Mouse (Mus musculus) macrophage (primary cell): ENCODE measurements around the gene Exoc3l2. TPM values are rescaled to one million over a fixed set of nuclear protein-coding genes. Genes with fewer than 3 reads are reported as not detected.

Source experiments
- H3K27ac ChIP-seq: fragments of 350-480 bp; formaldehyde crosslinking; 2 replicates; pipeline ENCODE4 v1.9.0; 2021
- H3K36me3 ChIP-seq: fragments of 350-480 bp; formaldehyde crosslinking; 2 replicates; pipeline ENCODE4 v1.9.0; 2021; ENCODE audit errors: inconsistent target
- H3K4me3 ChIP-seq: fragments of 350-480 bp; formaldehyde crosslinking; 2 replicates; pipeline ENCODE4 v1.9.0; 2021; ENCODE audit errors: inconsistent target
- H3K79me2 ChIP-seq: fragments of 350-480 bp; formaldehyde crosslinking; 2 replicates; pipeline ENCODE4 v1.9.0; 2021; ENCODE audit errors: inconsistent target
- WGBS: methylation state at CpG from one replicate; pipeline ENCODE4 v1.1.7; 2026; ENCODE audit warnings: inconsistent platforms; ENCODE audit not compliant: missing documents; 5-methylcytosine and 5-hydroxymethylcytosine counted together
- polyA plus RNA-seq: library from polyadenylated mRNA; stranded (reverse); fragments of 250-400 nt; gene quantifications from 3 replicates; pipeline ENCODE4 v1.2.4, GENCODE M21; 2018; ENCODE audit warnings: inconsistent platforms

Exoc3l2 gene
- polyA plus RNA-seq, 1 experiment from 2014 or later = not detected

DNA sequence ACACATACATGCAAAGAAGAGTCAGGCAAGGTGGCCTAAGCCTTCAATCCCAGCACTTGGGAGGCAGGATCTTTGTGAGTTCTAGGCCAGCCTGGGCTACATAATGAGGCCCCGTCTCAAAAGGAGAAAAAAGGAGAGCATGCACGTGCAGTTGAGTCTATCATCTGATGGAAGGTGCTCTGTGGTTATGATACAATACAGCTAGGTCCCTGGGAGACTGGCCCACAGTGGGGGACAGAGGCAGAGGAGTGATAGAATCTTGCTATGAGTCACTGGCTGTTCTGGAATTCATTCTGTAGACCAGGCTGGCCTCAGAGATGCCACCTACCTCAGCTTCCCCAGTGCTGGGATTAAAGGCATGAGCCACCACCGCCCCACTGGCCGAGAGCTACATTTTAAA is 688 bp upstream of the Exoc3l2 start:
- Histone ChIP-seq H3K79me2 (peaks cover 9% of the 10 kb centered on the region; the same call in 1 of the 2 replicates), H3K27ac (no peak overlapping the region), H3K4me3 (no peak overlapping the region), H3K36me3 (no peaks in the 10 kb centered on the region)
- WGBS = 85% methylated on average over 4 of the region's 4 CpGs

- H3K27ac ChIP-seq = no peak overlapping the region
- no peaks in the 10 kb centered on the region for H3K79me2 ChIP-seq
- 90% methylated on average over 22 of the region's 22 CpGs for WGBS
- H3K36me3 ChIP-seq = no peaks in the 10 kb centered on the region
- no peak overlapping the region for H3K4me3 ChIP-seq
Measured at GRCm38 (mm10) chr7:19464367-19465307, 1.5 kb downstream of the Exoc3l2 start.

- no peak overlapping the region for H3K4me3 ChIP-seq
- no peaks in the 10 kb centered on the region for H3K79me2 ChIP-seq
- no peak overlapping the region for H3K27ac ChIP-seq
- 82% methylated on average over 5 of the region's 5 CpGs for WGBS
- no peaks in the 10 kb centered on the region for H3K36me3 ChIP-seq
Measured at GRCm38 (mm10) chr7:19466602-19467145, 3.5 kb downstream of the Exoc3l2 start.

GRCm38 (mm10) chr7:19467638-19468037 is 4.5 kb downstream of the Exoc3l2 start:
- Histone ChIP-seq H3K27ac (no peak overlapping the region), H3K79me2 (no peaks in the 10 kb centered on the region), H3K36me3 (no peaks in the 10 kb centered on the region), H3K4me3 (no peak overlapping the region)
- 71% methylated on average over 6 of the region's 6 CpGs for WGBS

GRCm38 (mm10) chr7:19468279-19468678 is 5.1 kb downstream of the Exoc3l2 start:
- no peaks in the 10 kb centered on the region for H3K36me3 ChIP-seq
- no peak overlapping the region for H3K27ac ChIP-seq
- no peak overlapping the region for H3K4me3 ChIP-seq
- whole genome bisulfite sequencing = 34% methylated on average over 12 of the region's 12 CpGs
- H3K79me2 ChIP-seq = no peaks in the 10 kb centered on the region

DNA sequence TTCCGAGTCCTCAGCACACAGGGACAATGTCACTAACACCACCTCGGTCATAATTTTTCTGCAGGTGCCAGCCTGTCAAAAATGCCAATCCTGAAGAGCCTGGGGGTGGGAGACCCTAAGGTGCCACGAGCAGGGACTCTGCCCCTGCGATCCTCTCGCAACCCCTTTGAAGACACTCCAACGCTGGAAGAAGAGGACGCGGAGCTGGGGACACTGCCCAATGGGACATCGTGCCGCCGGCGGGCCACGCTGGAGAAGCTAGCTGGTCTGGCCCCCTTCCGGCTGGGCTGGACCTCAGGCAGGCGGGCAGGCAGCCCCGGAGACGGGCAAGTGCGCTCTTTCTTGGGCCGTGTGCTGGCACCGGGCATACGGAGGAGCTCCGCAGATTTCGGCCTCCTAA is 6.3 kb downstream of the Exoc3l2 start:
- Histone ChIP-seq H3K27ac (no peak overlapping the region), H3K79me2 (no peaks in the 10 kb centered on the region), H3K36me3 (no peaks in the 10 kb centered on the region), H3K4me3 (no peak overlapping the region)
- 97% methylated on average over 14 of the region's 23 CpGs for WGBS

- Histone ChIP-seq H3K27ac (no peak overlapping the region), H3K4me3 (no peak overlapping the region), H3K79me2 (no peaks in the 10 kb centered on the region), H3K36me3 (no peaks in the 10 kb centered on the region)
- WGBS = 87% methylated on average over 13 of the region's 14 CpGs
Measured at GRCm38 (mm10) chr7:19470308-19470707, 7.2 kb downstream of the Exoc3l2 start.

GRCm38 (mm10) chr7:19472403-19472802 is 9.3 kb downstream of the Exoc3l2 start:
- 6% methylated on average over 4 of the region's 4 CpGs for WGBS

GRCm38 (mm10) chr7:19473875-19474443 is 10.8 kb downstream of the Exoc3l2 start:
- H3K27ac ChIP-seq = no peak overlapping the region
- no peaks in the 10 kb centered on the region for H3K79me2 ChIP-seq
- no peak overlapping the region; the same call in 1 of the 2 replicates for H3K4me3 ChIP-seq
- no peaks in the 10 kb centered on the region for H3K36me3 ChIP-seq
- under 1% methylated on average over 79 of the region's 89 CpGs for WGBS

More at GRCm38 (mm10) chr7:19472403-19472802, 9.3 kb downstream of the Exoc3l2 start:
- Histone ChIP-seq H3K4me3 (no peak overlapping the region), H3K79me2 (no peaks in the 10 kb centered on the region), H3K36me3 (no peaks in the 10 kb centered on the region), H3K27ac (no peak overlapping the region)

DNA sequence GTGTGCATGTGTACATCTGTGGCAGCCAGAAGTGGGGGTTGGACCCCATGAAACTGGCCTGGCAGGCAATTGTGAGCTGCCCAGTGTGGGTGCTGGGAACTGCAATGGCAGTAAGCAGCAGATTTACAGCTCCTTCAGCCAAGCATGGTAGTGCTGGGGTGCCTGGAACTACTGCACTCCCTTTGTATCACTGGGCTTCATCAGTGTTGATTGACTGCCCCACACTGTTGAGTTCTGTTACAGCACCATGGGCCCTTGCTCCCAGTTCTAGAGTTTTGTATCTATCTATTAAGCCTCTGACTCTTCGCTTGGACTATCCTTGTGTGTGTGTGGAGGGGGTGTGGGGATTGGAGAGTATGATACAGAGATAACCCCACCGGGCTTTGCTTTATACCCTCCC is 14.0 kb downstream of the Exoc3l2 start:
- H3K4me3 ChIP-seq = no peak overlapping the region
- H3K27ac ChIP-seq = no peak overlapping the region
- no peaks in the 10 kb centered on the region for H3K79me2 ChIP-seq
- H3K36me3 ChIP-seq = no peaks in the 10 kb centered on the region
- WGBS = 85% methylated on average over 2 of the region's 2 CpGs

DNA sequence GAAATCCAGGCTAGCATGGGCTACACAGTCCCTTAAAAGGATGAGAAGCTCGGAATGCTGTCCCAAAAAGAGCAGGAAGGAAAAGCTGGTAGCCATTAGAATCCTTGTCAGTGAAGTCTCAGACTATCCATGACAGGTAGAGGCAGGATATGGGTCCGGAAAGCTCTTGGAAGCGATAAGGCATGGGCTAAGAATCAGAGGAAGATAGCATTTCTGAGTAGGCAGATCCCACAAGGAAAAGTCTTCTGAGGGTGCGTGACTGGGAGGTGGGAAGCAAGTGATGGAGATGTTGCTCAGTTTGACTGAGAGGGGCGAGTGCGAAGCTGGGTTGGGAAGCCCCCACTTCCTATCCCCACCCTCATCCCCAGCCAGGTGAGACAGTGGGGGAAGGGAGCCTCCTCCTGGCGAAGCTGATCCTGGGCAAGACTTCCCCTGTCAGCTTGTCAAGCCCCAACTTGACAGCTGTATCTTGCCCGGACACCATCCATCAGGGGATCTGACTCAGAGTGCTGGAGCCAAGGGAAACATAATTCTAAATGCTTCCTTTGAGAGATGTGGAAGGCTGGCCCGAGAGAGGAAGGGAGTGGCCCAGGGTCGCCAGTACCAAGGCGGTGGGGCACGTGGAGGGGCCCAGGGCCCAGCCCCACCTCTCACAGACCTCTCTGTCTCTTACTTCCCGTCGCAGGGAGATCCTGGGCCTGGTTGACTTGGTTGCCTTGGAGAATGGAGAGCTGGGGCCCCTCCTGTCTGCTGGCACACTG is 14.7 kb downstream of the Exoc3l2 start:
- Histone ChIP-seq H3K27ac (no peak overlapping the region), H3K36me3 (no peaks in the 10 kb centered on the region), H3K79me2 (no peaks in the 10 kb centered on the region), H3K4me3 (no peak overlapping the region)
- 67% methylated on average over 14 of the region's 14 CpGs for WGBS

- no peaks in the 10 kb centered on the region for H3K79me2 ChIP-seq
- no peak overlapping the region for H3K4me3 ChIP-seq
- H3K36me3 ChIP-seq = no peaks in the 10 kb centered on the region
- 89% methylated on average over 8 of the region's 8 CpGs for WGBS
- H3K27ac ChIP-seq = no peak overlapping the region
Measured at GRCm38 (mm10) chr7:19483281-19483680, 20.1 kb downstream of the Exoc3l2 start.

DNA sequence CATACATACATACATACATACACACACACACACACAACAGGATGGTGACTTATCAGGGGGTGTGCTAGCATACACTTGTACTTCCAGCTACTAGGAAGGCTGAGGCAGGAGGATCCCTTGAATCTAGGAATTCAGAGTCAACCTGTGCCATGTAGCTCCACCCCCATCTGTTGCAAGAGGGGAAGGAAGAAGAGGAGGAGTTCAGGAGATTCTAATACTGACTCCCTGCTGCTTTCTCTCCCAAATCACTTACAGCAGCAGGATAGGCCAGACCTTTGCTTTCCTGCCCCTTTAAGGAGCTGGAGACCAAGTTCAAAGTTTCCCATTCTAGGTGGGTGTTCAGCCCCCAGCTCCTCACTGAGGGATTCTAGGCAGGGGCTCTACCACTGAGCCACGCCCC is 22.4 kb downstream of the Exoc3l2 start:
- no peak overlapping the region for H3K4me3 ChIP-seq
- 100% methylated on average over 1 of the region's 1 CpGs for WGBS
- H3K36me3 ChIP-seq = no peaks in the 10 kb centered on the region
- no peaks in the 10 kb centered on the region for H3K79me2 ChIP-seq
- H3K27ac ChIP-seq = no peak overlapping the region

DNA sequence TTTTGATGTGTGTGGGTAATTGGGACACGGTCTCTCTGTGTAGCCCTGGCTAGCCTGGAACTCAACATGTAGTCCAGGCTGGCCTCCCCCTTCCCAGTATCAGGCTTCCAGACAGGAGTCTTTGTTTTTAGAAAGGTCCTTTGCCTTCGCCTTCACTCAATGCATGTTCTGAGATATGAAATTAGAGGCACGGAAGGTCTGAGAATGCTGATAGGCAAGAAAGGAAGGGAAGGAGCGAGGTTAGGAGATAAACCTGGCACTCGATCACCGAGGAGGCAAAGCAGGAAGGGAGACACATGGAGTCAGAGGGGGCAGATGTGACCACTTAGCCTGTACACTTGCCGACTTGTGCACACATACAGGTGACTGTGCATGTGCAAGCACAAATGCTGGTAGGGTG is 23.4 kb downstream of the Exoc3l2 start:
- Histone ChIP-seq H3K4me3 (no peak overlapping the region), H3K36me3 (no peaks in the 10 kb centered on the region)
- 98% methylated on average over 7 of the region's 7 CpGs for WGBS

More for the DNA sequence above, 23.4 kb downstream of the Exoc3l2 start:
- Histone ChIP-seq H3K79me2 (no peaks in the 10 kb centered on the region), H3K27ac (no peak overlapping the region)
